Mouse (Mus musculus) gastrocnemius, postnatal 4 days (tissue): ENCODE measurements at regions not wholly inside any gene's neighbourhood (a gene's known extent, or its start where the extent isn't known, plus 50 kb on each side); places are given as distances from the start of the nearest gene placed in this dataset.

Experiments
- DNase-seq, 2 experiments: peaks; one replicate each; pipeline ENCODE4 v3.0.0; 2021 to 2022; ENCODE audit warnings: low spot score in 2 of 2, mixed read lengths in 2 of 2

DNA sequence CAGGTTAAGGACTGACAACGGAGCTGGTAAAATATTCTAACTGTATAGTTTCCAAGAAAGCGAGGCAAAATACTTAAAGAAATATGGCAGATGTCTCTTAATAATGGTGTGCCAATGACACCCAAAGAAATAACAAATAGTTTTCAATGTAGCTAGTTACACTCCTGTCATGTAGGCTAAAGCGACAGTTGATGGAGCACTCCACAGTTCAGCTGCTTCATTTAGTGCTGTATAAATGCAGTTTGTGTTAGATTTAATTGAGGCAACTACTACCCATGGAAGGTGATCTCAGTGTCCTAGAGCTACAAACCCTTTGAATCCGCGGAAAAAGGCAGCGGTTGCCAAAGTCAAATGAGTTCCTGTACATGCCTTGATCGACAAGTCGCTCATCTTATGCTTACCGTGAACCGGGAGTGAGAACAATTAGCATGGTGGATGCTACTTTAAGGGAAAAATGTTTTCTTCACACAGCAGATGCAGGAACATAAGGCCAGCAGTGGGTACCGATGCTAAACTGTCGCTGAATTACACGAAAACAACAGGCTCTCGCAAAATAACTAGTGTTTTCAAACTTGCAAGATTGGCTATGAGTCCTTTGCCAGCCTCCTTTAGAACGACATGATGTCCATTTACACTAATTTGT is 961.4 kb downstream of the Mat2b start:
- no peak for DNase-seq

DNA sequence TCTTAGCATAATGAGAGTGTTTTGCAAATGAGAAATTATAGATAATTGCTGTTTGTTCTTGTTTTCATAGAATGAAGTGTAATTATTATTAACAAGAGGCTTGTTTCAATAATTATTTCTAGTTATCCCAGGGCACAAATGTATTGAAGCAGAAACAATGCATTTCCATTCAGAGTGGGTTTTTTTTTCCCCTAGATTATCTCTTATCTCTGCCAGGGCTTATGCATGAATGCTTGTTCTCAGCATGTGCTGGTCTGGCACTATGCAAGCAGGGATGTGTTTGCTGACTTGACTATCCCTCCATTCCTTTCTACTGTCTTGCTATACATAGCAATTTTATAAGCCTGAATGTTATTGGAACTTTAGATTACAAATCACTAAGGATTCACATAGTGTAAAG is 971.4 kb downstream of the Mat2b start:
- DNase-seq, result no peak

DNA sequence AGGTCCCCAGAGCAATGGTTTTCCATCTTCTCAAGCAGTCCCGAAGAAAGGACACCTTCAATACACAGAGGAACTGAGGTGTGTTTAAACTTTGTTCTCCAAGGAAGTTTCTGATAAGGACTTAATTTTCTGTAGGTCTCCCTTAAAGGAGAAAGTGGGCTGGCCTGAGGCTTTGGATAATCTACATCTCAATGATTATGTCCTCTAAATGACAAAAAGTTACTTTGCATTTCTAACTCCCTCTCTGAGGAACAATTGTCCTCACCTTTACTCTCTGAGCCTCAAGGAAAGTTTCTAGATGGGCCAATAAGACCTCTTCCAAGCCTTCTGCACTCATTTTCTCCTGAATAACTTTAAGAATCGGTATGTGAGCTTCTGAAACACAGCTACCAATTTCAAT is 1016.5 kb downstream of the Mat2b start:
- DNase-seq, result no peak

GRCm38 (mm10) chr11:39653595-39653994 is 1041.4 kb downstream of the Mat2b start:
- no peak for DNase-seq

- no peak for DNase-seq
Observed at GRCm38 (mm10) chr11:39619356-39619755, 1075.6 kb downstream of the Mat2b start.

GRCm38 (mm10) chr11:39615843-39616242 is 1079.2 kb downstream of the Mat2b start:
- DNase-seq, result no peak

- DNase-seq, result no peak
Observed at GRCm38 (mm10) chr11:39596479-39596878, 1098.5 kb downstream of the Mat2b start.

GRCm38 (mm10) chr11:39588641-39589385 is 1106.2 kb downstream of the Mat2b start:
- DNase-seq, result peak in 1 of 2 experiments; percentile 30

DNA sequence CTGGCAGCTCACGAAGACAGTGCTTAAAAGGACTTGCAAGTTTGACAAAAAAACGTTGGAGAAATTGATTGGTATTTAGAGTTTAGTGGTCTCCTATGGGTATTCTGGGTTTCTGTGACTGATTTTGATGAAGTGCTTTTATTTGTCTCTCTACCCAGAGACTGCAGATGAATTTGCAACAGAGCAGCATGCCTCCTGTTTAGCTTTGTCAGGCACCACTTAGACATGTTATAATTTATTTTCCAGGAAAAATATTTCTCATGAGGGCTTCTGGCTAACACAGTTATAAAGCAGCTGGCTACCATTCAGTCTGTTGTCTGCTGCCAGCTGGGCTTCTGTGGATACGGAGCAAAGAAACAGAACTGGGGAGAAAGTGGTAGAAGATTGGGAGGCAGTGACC is 1136.7 kb downstream of the Mat2b start:
- DNase-seq, result no peak

DNA sequence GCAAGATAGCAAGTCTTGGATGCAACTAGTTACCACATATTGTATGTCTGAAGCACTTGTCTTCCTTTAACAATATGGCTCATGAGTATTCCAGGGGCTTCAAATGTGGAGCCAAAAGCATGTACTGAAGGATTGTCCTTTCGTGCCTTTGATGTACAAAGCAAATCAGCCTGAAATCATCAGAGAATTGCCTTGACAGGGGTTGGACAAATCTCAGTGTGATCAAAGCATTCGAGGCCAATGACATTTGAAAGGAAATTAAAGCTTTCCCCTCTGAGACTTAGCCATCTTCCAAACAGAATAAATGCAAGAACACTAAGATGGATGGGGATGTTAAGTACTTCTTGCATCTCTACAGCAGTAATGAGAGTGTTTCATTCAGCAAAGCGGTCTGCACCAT is 1144.9 kb downstream of the Mat2b start:
- no peak for DNase-seq

DNA sequence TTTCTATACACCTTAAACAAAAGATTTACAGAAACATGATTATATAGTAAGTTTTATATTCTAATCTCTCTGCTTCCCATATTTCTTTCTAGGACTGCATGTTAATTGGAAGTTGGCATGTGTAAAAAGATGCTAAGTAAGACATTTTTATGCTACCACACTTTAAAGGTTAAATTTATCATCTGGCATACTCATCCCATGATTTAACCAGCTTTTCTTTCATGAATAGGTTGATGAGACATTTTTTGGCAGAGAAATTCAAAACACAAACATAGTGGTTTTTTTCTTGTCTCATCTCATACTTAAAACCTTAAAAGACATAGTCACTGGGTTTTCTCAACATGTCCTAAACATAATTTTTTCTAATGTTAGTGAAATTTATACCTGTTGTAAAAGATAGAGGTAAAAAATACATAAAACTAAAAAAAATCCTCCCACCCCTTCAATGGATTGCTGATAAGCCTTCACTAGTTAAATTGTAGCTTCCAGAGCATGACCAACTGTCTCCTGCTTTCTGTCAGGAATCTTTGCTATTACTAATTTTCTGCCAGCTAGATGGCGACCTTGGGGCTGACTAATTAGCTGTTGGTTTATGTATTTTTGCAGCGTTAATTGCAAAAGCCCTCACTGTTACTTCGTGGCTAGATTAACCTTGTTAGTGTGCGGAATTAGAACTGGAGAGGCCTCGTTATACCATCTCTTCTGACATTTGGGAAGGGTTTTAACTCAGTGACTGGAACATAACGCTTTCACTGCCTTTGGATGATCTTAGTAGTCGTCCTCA is 1169.9 kb downstream of the Mat2b start:
- DNase-seq, result no peak

- no peak for DNase-seq
Observed at GRCm38 (mm10) chr11:39495253-39495652, 1199.8 kb downstream of the Mat2b start.

DNA sequence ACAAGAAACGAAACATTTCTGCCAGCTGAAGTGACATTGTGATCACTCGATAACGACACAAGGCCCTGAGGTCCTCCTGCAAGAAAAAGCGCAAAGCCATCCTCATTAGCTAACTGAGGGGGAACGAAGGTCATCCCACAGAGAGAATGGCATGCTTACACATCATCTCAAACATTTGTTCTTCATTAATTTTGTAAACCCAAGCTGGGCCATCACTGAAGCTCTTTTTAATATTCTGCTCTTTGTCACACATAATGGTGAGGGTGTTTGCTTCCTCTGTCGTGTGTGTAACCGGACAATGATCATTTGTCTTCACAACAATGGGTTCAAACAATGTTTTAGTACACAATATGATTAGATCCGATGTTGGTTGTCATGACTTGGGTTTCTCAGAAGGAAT is 1217.9 kb downstream of the Mat2b start:
- no peak for DNase-seq

DNA sequence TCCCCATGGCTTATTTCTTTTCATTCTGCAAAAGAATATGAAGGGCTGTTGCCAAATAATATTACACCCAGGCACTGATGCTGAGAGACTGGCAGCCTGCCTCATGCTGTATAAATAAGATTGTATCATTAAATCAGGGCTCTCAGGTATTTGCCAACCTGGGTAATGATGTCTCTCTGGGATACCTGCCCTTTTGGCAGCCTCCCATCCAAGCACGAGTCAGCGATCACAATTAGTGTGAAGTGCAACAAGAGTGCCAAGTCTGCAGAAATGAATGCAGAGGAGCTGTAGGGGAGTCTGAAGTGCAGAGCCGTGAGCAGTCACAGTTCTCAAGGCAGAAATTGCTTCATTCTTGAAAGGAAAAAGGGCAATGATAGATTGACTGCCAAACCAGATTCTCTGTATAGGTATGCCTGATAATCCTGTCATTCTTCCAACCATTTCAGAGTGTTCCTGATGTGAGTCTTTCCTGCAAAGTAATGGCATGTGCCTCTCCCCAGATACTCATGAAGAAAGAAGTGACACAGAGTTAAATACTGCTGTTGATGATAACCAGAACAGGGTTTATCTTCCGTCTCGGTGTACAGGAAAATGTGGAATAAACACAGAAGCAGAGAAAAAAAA is 1241.6 kb downstream of the Mat2b start:
- DNase-seq, result no peak

- DNase-seq, result no peak
Observed at GRCm38 (mm10) chr11:39446374-39446773, 1248.6 kb downstream of the Mat2b start.

DNA sequence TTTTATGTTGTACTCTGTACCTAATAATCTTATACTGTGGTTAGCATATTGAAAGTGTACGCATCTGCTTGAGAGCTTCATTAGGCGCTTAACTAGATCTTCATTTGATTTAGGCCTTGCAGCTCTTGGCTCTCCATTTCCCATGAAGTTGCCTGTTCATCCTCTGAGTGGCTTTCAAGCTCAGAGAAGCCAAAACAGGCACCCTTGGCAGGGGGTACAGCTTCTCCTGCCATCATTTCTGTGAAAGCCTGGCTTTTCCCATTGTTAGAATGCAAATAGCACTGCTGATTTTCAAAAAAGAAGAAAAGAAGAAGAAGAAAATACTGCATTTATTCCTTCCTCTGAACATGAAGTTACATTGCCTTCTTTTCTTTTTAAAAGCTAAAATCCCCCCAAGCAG is 1283.3 kb downstream of the Mat2b start:
- DNase-seq, result no peak

GRCm38 (mm10) chr11:39411182-39411581 is 1283.8 kb downstream of the Mat2b start:
- DNase-seq, result no peak

- no peak for DNase-seq
Observed at GRCm38 (mm10) chr11:39364827-39365226, 1330.2 kb downstream of the Mat2b start.

DNA sequence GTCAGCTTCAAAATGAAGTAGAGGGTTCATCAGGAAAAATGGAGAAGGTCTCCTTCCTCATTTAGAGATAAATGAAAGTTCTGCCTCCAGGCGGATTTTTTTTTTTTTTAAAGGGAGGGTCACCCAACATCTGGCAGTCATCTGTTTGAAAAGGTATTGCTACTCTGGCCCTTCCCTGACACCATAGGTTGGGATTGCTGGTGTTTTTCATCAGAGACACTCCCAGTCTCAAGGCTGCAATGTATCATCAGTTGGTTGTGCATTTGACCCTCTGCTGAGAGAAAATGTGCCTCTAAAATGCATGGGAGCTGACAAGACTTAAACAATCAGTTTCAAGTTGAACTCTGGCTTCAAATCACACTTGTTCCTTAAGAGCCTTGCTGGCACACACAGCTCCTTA is 1344.4 kb downstream of the Mat2b start:
- DNase-seq, result no peak
